Mouse (Mus musculus): ENCODE measurements around the gene Zfp143. TPM values are rescaled to one million over a fixed set of nuclear protein-coding genes. Genes with fewer than 3 reads are reported as not detected.

The Zfp143 gene
- polyA plus RNA-seq, 1 experiment from 2014 or later: 17.9 TPM

DNA sequence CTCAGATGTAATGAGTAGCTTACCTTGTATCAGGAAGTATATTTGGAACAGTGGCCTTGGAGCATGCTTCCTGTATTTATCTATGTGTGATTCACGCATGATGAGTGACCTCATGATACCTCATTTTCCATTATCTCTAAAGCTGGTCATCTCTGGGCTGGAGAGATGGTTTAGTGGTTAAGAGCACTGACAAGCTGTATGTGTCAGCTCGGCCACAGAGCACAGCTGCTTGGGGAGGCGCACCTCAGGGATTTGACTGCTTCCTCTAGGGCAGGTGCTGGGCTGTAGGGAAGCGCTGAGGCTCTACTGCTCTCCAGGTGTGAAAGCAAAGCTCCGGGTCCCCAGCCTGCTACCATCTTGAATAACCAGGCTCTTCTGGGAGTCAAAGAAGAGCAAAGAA lies 17.2 kb downstream of the Zfp143 start:
- Histone ChIP-seq H3K9ac (ENCODE audit: low read depth, low read length) (no peak overlapping the region), H3K9me3 (replicated peaks; ENCODE audit: control insufficient read depth, low read length) (no peaks in the 10 kb centered on the region), H3K27me3 (ENCODE audit: control insufficient read depth, insufficient read depth, low read length) (no peaks in the 10 kb centered on the region), H3K4me1 (ENCODE audit: control insufficient read depth, insufficient read depth, low read length) (no peaks in the 10 kb centered on the region), H3K4me3 (ENCODE audit: low read depth, low read length) (no peak overlapping the region), H3K27ac (ENCODE audit: low read depth, low read length) (no peak overlapping the region), H3K36me3 (ENCODE audit: control insufficient read depth, insufficient read depth, low read length) (peaks cover 41% of the 10 kb centered on the region), H3K4me2 (no peak overlapping the region)
- 83% methylated on average over 5 of the region's 5 CpGs for WGBS (ENCODE audit: insufficient replicate concordance)
- no peak for ATAC-seq (replicated peaks; ENCODE audit: insufficient number of reproducible peaks, low FRiP score, low TSS enrichment)

DNA sequence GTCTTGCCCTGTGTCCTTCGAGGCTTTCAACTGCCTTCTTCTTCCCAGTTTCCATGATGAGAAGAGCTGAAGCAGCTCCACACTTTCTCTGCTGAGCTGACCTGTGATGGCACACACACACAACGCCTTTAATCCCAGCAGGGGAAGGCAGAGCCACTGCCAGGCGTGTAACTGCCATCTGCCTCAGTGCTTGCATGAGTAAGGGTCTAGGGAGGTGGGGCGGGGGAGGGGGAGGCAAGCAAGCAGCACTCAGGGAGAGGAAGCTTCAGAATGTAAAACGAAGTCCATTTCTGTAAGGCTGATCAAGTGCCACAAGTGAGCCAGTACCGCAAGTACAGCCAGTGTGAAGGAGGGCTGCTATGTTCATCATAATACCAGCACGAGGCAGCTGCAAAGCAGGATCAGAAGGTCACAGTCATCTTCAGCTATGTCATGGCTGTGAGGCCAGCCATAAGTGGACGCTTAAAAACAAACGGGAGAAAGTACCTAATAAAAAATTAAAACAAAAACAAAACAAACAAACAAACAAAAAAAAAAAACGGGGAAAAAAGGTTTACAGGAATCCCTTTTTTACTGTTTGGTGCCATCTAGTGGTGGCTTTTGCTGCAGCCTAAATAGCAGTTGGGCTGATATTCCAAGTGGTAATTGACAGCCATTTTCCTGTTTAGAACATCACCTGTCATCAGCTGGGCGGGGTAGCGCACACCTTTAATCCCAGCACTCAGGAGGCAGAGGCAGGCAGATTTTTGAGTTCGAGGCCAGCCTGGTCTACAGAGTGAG lies 22.6 kb downstream of the Zfp143 start:
- Histone ChIP-seq H3K27ac (ENCODE audit: low read depth, low read length) (no peak overlapping the region), H3K4me2 (no peak overlapping the region), H3K9ac (ENCODE audit: low read depth, low read length) (no peak overlapping the region), H3K27me3 (ENCODE audit: control insufficient read depth, insufficient read depth, low read length) (no peaks in the 10 kb centered on the region), H3K4me1 (ENCODE audit: control insufficient read depth, insufficient read depth, low read length) (no peaks in the 10 kb centered on the region), H3K4me3 (ENCODE audit: low read depth, low read length) (no peak overlapping the region), H3K36me3 (ENCODE audit: control insufficient read depth, insufficient read depth, low read length) (peaks cover 60% of the 10 kb centered on the region), H3K9me3 (replicated peaks; ENCODE audit: control insufficient read depth, low read length) (no peaks in the 10 kb centered on the region)
- ATAC-seq (replicated peaks; ENCODE audit: insufficient number of reproducible peaks, low FRiP score, low TSS enrichment): no peak; the same call in 1 of the 2 replicates
- WGBS (ENCODE audit: insufficient replicate concordance): 65% methylated on average over 13 of the region's 13 CpGs

DNA sequence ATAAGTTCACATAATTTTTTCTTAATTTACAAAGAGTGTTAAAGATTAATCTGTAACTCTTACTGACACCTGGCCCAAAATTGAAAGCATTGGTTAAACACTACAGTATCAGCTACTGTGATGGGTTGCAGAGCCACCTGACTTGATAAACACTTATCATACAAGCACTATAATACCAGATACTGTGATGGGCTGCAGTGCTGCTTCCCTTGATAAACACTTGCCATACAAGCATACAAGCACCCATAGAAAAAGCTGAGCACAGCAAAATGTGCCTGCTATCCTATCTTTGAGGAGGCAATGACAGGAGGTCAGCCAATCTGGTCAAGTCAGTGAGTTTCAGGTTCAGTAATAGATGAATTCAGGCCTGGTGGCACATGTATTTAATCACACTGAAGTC lies 24.2 kb downstream of the Zfp143 start:
- Histone ChIP-seq H3K27me3 (ENCODE audit: control insufficient read depth, insufficient read depth, low read length) (no peaks in the 10 kb centered on the region), H3K4me2 (no peak overlapping the region), H3K36me3 (ENCODE audit: control insufficient read depth, insufficient read depth, low read length) (peaks cover 55% of the 10 kb centered on the region), H3K9me3 (replicated peaks; ENCODE audit: control insufficient read depth, low read length) (no peaks in the 10 kb centered on the region), H3K4me1 (ENCODE audit: control insufficient read depth, insufficient read depth, low read length) (no peaks in the 10 kb centered on the region), H3K4me3 (ENCODE audit: low read depth, low read length) (no peak overlapping the region), H3K9ac (ENCODE audit: low read depth, low read length) (no peak overlapping the region), H3K27ac (ENCODE audit: low read depth, low read length) (no peak overlapping the region)
- ATAC-seq (replicated peaks; ENCODE audit: insufficient number of reproducible peaks, low FRiP score, low TSS enrichment): no peak

DNA sequence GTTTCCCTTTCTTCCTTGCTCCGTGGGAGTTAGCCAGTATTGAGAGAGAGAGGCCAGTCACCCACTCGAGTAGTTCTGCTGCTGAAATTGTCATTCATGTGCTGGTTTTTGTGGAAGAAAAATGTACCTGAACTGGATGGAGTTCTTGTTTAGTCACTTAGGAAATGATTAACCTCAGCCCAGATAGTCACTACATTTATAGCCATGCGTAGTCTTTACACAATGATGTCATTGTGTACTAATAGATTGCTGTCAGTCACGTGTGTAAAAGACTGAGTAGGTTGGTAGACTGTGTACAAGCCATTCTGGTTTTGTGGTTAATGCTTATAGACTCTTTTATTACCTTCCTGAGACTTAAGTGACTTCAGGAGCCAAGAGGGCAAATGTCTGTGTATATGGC lies 26.9 kb downstream of the Zfp143 start:
- peaks cover 43% of the 10 kb centered on the region for H3K36me3 ChIP-seq (ENCODE audit: control insufficient read depth, insufficient read depth, low read length)
- H3K27me3 ChIP-seq (ENCODE audit: control insufficient read depth, insufficient read depth, low read length): no peaks in the 10 kb centered on the region
- H3K27ac ChIP-seq (ENCODE audit: low read depth, low read length): no peak overlapping the region
- no peaks in the 10 kb centered on the region for H3K4me1 ChIP-seq (ENCODE audit: control insufficient read depth, insufficient read depth, low read length)
- H3K4me2 ChIP-seq: no peak overlapping the region
- 79% methylated on average over 4 of the region's 4 CpGs for WGBS (ENCODE audit: insufficient replicate concordance)
- H3K9ac ChIP-seq (ENCODE audit: low read depth, low read length): no peak overlapping the region
- H3K9me3 ChIP-seq (replicated peaks; ENCODE audit: control insufficient read depth, low read length): no peaks in the 10 kb centered on the region
- no peak overlapping the region for H3K4me3 ChIP-seq (ENCODE audit: low read depth, low read length)
- ATAC-seq (replicated peaks; ENCODE audit: insufficient number of reproducible peaks, low FRiP score, low TSS enrichment): no peak

DNA sequence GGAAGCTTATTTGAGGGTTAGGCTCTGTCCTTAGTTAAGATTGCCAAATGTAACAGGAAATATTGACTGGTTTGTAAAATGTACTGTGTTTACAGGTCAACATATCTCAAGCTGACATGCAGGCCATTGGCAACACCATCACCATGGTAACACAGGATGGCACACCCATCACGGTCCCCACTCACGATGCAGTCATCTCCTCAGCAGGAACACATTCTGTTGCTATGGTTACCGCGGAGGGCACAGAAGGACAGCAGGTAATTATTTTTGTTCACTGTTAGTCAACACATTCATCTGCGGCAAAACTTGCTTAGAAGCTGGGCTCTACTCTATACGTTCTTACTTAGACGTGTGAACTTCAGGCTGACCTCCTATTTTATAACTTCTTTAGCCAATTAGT lies 30.7 kb downstream of the Zfp143 start:
- Histone ChIP-seq H3K27ac (ENCODE audit: low read depth, low read length) (no peak overlapping the region), H3K4me2 (no peak overlapping the region), H3K4me3 (ENCODE audit: low read depth, low read length) (no peak overlapping the region), H3K9ac (ENCODE audit: low read depth, low read length) (no peak overlapping the region), H3K27me3 (ENCODE audit: control insufficient read depth, insufficient read depth, low read length) (no peaks in the 10 kb centered on the region), H3K36me3 (ENCODE audit: control insufficient read depth, insufficient read depth, low read length) (peaks cover 32% of the 10 kb centered on the region), H3K4me1 (ENCODE audit: control insufficient read depth, insufficient read depth, low read length) (no peaks in the 10 kb centered on the region), H3K9me3 (replicated peaks; ENCODE audit: control insufficient read depth, low read length) (no peaks in the 10 kb centered on the region)
- ATAC-seq (replicated peaks; ENCODE audit: insufficient number of reproducible peaks, low FRiP score, low TSS enrichment): no peak
- WGBS (ENCODE audit: insufficient replicate concordance): 84% methylated on average over 7 of the region's 7 CpGs

DNA sequence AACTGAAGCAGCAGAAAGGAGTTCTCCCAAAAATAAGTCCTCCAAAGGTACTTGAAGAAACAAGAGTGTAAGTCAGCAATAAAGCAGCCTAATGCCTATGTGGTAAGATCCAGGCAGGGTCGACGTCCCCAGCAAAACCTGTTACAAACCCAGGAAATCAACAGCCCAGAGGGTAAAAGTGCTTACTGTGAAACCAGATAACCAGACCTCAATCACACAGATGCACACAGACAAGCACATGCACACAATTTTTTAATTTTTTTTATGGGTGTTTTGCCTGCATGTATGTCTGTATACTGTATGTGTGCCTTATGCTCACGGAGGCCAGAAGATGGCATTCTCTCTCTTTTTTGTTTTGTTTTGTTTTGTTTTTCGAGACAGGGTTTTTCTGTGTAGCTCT lies 35.3 kb downstream of the Zfp143 start:
- Histone ChIP-seq H3K4me3 (ENCODE audit: low read depth, low read length) (no peak overlapping the region), H3K9me3 (replicated peaks; ENCODE audit: control insufficient read depth, low read length) (no peaks in the 10 kb centered on the region), H3K27me3 (ENCODE audit: control insufficient read depth, insufficient read depth, low read length) (no peaks in the 10 kb centered on the region), H3K9ac (ENCODE audit: low read depth, low read length) (no peak overlapping the region), H3K4me2 (no peak overlapping the region), H3K27ac (ENCODE audit: low read depth, low read length) (no peak overlapping the region), H3K36me3 (ENCODE audit: control insufficient read depth, insufficient read depth, low read length) (peaks cover 16% of the 10 kb centered on the region), H3K4me1 (ENCODE audit: control insufficient read depth, insufficient read depth, low read length) (peaks cover 8% of the 10 kb centered on the region; the same call in 1 of the 2 replicates)
- no peak for ATAC-seq (replicated peaks; ENCODE audit: insufficient number of reproducible peaks, low FRiP score, low TSS enrichment)
- WGBS (ENCODE audit: insufficient replicate concordance): 80% methylated on average over 4 of the region's 4 CpGs

DNA sequence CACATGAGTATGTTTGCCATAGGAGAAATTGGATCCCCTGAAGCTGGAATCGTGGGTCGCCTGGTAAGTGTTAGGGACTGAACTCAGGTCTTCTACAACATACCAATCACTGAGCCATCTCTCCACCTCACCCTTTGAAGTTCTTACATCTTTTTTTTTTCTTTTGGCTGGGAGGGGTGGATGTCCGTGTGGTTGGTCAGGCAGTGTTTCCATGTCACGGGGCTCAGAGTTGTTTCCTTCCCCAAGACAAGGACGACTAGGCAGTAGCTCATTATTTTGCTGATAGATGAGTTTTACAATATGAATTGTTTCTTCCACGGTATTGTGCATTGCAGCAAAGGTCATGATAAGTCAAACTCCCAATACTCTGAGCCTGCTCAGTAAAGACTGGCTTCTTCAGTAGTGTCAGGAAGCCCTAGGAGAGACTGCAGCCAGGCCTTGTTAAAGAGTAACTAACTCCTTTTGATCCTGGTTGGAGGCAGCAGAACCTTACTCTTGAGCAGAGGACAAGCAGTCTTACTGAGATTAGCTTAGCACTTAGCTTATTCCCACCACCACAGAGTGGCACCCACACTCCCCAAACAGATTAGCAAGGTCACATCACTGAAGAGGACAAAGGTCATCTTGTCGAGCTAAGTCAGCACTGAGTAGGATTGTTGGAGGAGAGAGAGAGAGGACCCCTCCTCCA lies 36.2 kb downstream of the Zfp143 start:
- Histone ChIP-seq H3K4me3 (ENCODE audit: low read depth, low read length) (no peak overlapping the region), H3K9ac (ENCODE audit: low read depth, low read length) (no peak overlapping the region), H3K27ac (ENCODE audit: low read depth, low read length) (no peak overlapping the region), H3K9me3 (replicated peaks; ENCODE audit: control insufficient read depth, low read length) (no peaks in the 10 kb centered on the region), H3K36me3 (ENCODE audit: control insufficient read depth, insufficient read depth, low read length) (peaks cover 16% of the 10 kb centered on the region), H3K27me3 (ENCODE audit: control insufficient read depth, insufficient read depth, low read length) (no peaks in the 10 kb centered on the region), H3K4me1 (ENCODE audit: control insufficient read depth, insufficient read depth, low read length) (peaks cover 8% of the 10 kb centered on the region; the same call in 1 of the 2 replicates), H3K4me2 (no peak overlapping the region; the same call in 1 of the 2 replicates)
- no peak for ATAC-seq (replicated peaks; ENCODE audit: insufficient number of reproducible peaks, low FRiP score, low TSS enrichment)
- WGBS (ENCODE audit: insufficient replicate concordance): 53% methylated on average over 7 of the region's 7 CpGs

DNA sequence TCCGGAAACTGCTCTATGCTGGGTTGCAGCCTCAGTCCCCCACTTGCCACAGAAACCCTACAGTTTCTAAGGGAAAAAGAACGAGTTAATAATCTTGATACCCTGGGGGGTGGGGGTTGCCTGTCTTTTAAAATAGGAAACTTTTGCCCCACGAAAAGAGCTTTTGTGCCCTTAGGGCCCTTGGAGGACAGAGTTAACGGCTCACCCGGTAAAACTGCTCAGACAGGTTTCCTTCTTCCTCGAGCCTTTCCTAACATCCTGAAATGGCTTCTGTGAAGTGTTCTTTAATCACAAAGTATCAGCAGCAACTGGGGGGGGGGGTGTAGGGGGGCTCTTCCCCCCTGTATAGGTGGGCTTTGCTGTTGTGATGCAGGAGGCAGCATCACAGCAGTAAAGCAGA lies 39.8 kb downstream of the Zfp143 start:
- H3K27ac ChIP-seq (ENCODE audit: low read depth, low read length): no peak overlapping the region
- 53% methylated on average over 6 of the region's 6 CpGs for WGBS (ENCODE audit: insufficient replicate concordance)
- ATAC-seq (replicated peaks; ENCODE audit: insufficient number of reproducible peaks, low FRiP score, low TSS enrichment): no peak

More for the DNA sequence above, 39.8 kb downstream of the Zfp143 start:
- Histone ChIP-seq H3K27me3 (ENCODE audit: control insufficient read depth, insufficient read depth, low read length) (no peaks in the 10 kb centered on the region), H3K4me2 (no peak overlapping the region), H3K4me3 (ENCODE audit: low read depth, low read length) (no peak overlapping the region), H3K9ac (ENCODE audit: low read depth, low read length) (no peak overlapping the region), H3K36me3 (ENCODE audit: control insufficient read depth, insufficient read depth, low read length) (peaks cover 4% of the 10 kb centered on the region), H3K4me1 (ENCODE audit: control insufficient read depth, insufficient read depth, low read length) (peaks cover 8% of the 10 kb centered on the region; the same call in 1 of the 2 replicates), H3K9me3 (replicated peaks; ENCODE audit: control insufficient read depth, low read length) (no peaks in the 10 kb centered on the region)

Measured in heart, embryonic 11.5 days (tissue).